Mouse (Mus musculus) heart, adult 2 months (tissue): ENCODE data around the gene Limk1. TPM values are rescaled to one million over a fixed set of nuclear protein-coding genes. Genes with fewer than 3 reads are reported as not detected.

Experiments
- DNase-seq, 2 experiments: peaks; one replicate each; pipeline ENCODE4 v3.0.0; 2021
- H3K27ac ChIP-seq: fragments of 200-600 bp; 2 replicates; pipeline ENCODE4 v1.8.1; 2022
- H3K27me3 ChIP-seq: fragments of 200-500 bp; 2 replicates; pipeline ENCODE4 v1.6.1; 2012; ENCODE audit warnings: mild to moderate bottlenecking, low read length, inconsistent platforms, mixed read lengths; ENCODE audit not compliant: control insufficient read depth, insufficient read depth
- H3K36me3 ChIP-seq: fragments of 200-500 bp; 2 replicates; pipeline ENCODE4 v1.6.1; 2012; ENCODE audit warnings: low read length, inconsistent platforms; ENCODE audit not compliant: control insufficient read depth, insufficient read depth
- H3K4me1 ChIP-seq: fragments of 200-500 bp; 2 replicates; pipeline ENCODE4 v1.6.1; 2011; ENCODE audit warnings: low read length; ENCODE audit not compliant: control insufficient read depth, insufficient read depth
- H3K4me3 ChIP-seq: fragments of 200-600 bp; 2 replicates; pipeline ENCODE4 v1.8.1; 2022
- H3K79me2 ChIP-seq: fragments of 200-500 bp; replicated peaks from 2 replicates; pipeline ENCODE4 v1.6.1; 2012; ENCODE audit warnings: mild to moderate bottlenecking, inconsistent platforms, low read length, moderate library complexity, mixed read lengths; ENCODE audit not compliant: control insufficient read depth, insufficient read depth
- H3K9ac ChIP-seq: fragments of 200-500 bp; 2 replicates; pipeline ENCODE4 v1.6.1; 2012; ENCODE audit warnings: low read depth, mild to moderate bottlenecking, control low read depth, inconsistent platforms, low read length, mixed read lengths
- CTCF ChIP-seq: fragments of 200-600 bp; IDR thresholded peaks from 2 replicates; pipeline ENCODE4 v1.8.1; 2022; ENCODE audit warnings: antibody characterized with exemption, mild to moderate bottlenecking, moderate library complexity
- EP300 ChIP-seq: fragments of 200-500 bp; IDR thresholded peaks from 2 replicates; pipeline ENCODE4 v1.6.1; 2011; ENCODE audit warnings: low read depth, low read length, control low read depth; ENCODE audit not compliant: insufficient read depth
- POLR2A ChIP-seq: fragments of 200-500 bp; IDR thresholded peaks from 2 replicates; pipeline ENCODE4 v1.6.1; 2011; ENCODE audit warnings: mild to moderate bottlenecking, low read depth, low read length, control low read depth; ENCODE audit not compliant: insufficient read depth
- WGBS: fragments of 180-500 bp; shearing (Covaris S2); methylation state at CpG from one replicate; pipeline ENCODE4 v1.1.7; 2018; 5-methylcytosine and 5-hydroxymethylcytosine counted together
- intact Hi-C: fragments of 180-260 bp; cut with DNase I; formaldehyde crosslinking; loops from one replicate; pipeline ENCODE4 v1.15.1; 2025
- polyA plus RNA-seq: library from polyadenylated mRNA; depleted of rRNA; stranded (reverse); fragments of >200 nt; gene quantifications from 2 replicates; pipeline ENCODE4 v1.2.3, GENCODE M21; 2012
- total RNA-seq, 2 experiments: library from RNA; stranded (reverse); gene quantifications; 2 replicates each; pipeline ENCODE4 v1.2.3; 2021

Limk1 gene
- total and polyA plus RNA-seq, 3 experiments = 4.0 to 7.3 (median 5.0) TPM

- H3K36me3 ChIP-seq = no peaks in the 10 kb centered on the region
- H3K9ac ChIP-seq = no peak overlapping the region
- no peaks in the 10 kb centered on the region for H3K79me2 ChIP-seq
- no peak overlapping the region for H3K27ac ChIP-seq
- no peak overlapping the region for H3K4me3 ChIP-seq
- intact Hi-C loops = no loop called here
- no peaks in the 10 kb centered on the region for H3K27me3 ChIP-seq
- H3K4me1 ChIP-seq = no peaks in the 10 kb centered on the region
- 79% methylated on average over 2 of the region's 2 CpGs for whole genome bisulfite sequencing
- DNase-seq = no peak
- TF ChIP-seq POLR2A (no peak), EP300 (no peak), CTCF (no peak)
These were observed 7.1 kb upstream of the Limk1 start for GRCm38 (mm10) chr5:134695539-134695938.

- H3K79me2 ChIP-seq = no peaks in the 10 kb centered on the region
- no peak overlapping the region for H3K4me3 ChIP-seq
- intact Hi-C loops = no loop called here
- H3K36me3 ChIP-seq = no peaks in the 10 kb centered on the region
- no peaks in the 10 kb centered on the region for H3K27me3 ChIP-seq
- 25% methylated on average over 2 of the region's 2 CpGs for WGBS
- H3K4me1 ChIP-seq = no peaks in the 10 kb centered on the region
- H3K27ac ChIP-seq = no peak overlapping the region
- TF ChIP-seq POLR2A (no peak), CTCF (peak; percentile 9; the same call in 1 of the 2 replicates)
- no peak for DNase-seq
- H3K9ac ChIP-seq = no peak overlapping the region
These were observed 6.7 kb upstream of the Limk1 start for GRCm38 (mm10) chr5:134695082-134695481.

- WGBS = 93% methylated on average over 1 of the region's 1 CpGs
- intact Hi-C loops = no loop called here
- DNase-seq = no peak
These were observed 4.3 kb upstream of the Limk1 start for GRCm38 (mm10) chr5:134692704-134693103.

GRCm38 (mm10) chr5:134688718-134689284, 403 bp upstream of the Limk1 start:
- peak overlapping the region; percentile 73 for H3K27ac ChIP-seq
- H3K9ac ChIP-seq = peak overlapping the region; percentile 19; the same call in 1 of the 2 replicates
- peak overlapping the region; percentile 48 for H3K4me3 ChIP-seq
- under 1% methylated on average over 38 of the region's 38 CpGs for WGBS
- no peaks in the 10 kb centered on the region for H3K27me3 ChIP-seq
- no peaks in the 10 kb centered on the region for H3K79me2 ChIP-seq
- TF ChIP-seq CTCF = peak; percentile 78
- TF ChIP-seq POLR2A = peak; percentile 52
- TF ChIP-seq EP300 = no peak
- intact Hi-C loops = no loop called here
- H3K4me1 ChIP-seq = no peaks in the 10 kb centered on the region; the same call in 1 of the 2 replicates
- DNase-seq = peak; percentile 99 to 100
- H3K36me3 ChIP-seq = no peaks in the 10 kb centered on the region

More at GRCm38 (mm10) chr5:134692704-134693103, 4.3 kb upstream of the Limk1 start:
- no peaks in the 10 kb centered on the region for H3K79me2 ChIP-seq
- no peak overlapping the region for H3K9ac ChIP-seq
- no peaks in the 10 kb centered on the region for H3K36me3 ChIP-seq
- H3K27ac ChIP-seq = no peak overlapping the region
- TF ChIP-seq EP300 = no peak
- H3K4me1 ChIP-seq = no peaks in the 10 kb centered on the region; the same call in 1 of the 2 replicates
- H3K4me3 ChIP-seq = no peak overlapping the region
- H3K27me3 ChIP-seq = no peaks in the 10 kb centered on the region

- 96% methylated on average over 1 of the region's 1 CpGs for WGBS
- no peaks in the 10 kb centered on the region for H3K36me3 ChIP-seq
- H3K27me3 ChIP-seq = no peaks in the 10 kb centered on the region
- no peak overlapping the region for H3K4me3 ChIP-seq
- H3K27ac ChIP-seq = no peak overlapping the region
- no peaks in the 10 kb centered on the region; the same call in 1 of the 2 replicates for H3K4me1 ChIP-seq
- no peak overlapping the region for H3K9ac ChIP-seq
- H3K79me2 ChIP-seq = no peaks in the 10 kb centered on the region
- DNase-seq = no peak
- TF ChIP-seq CTCF (no peak), POLR2A (no peak), EP300 (no peak)
- intact Hi-C loops = no loop called here
These were observed 1.2 kb downstream of the Limk1 start for GRCm38 (mm10) chr5:134687187-134687586.

- no peak for DNase-seq
- Histone ChIP-seq H3K4me1 (no peaks in the 10 kb centered on the region; the same call in 1 of the 2 replicates), H3K27me3 (no peaks in the 10 kb centered on the region), H3K36me3 (no peaks in the 10 kb centered on the region), H3K27ac (no peak overlapping the region), H3K4me3 (no peak overlapping the region), H3K9ac (no peak overlapping the region), H3K79me2 (no peaks in the 10 kb centered on the region)
- intact Hi-C loops = no loop called here
- TF ChIP-seq POLR2A = no peak
- TF ChIP-seq EP300 = no peak
- no peak for TF ChIP-seq CTCF
- 93% methylated on average over 6 of the region's 6 CpGs for WGBS
These were observed 1.9 kb downstream of the Limk1 start for GRCm38 (mm10) chr5:134686541-134686940.
